Mouse (Mus musculus): ENCODE measurements around the gene Zbtb16. TPM values are rescaled to one million over a fixed set of nuclear protein-coding genes. Genes with fewer than 3 reads are reported as not detected.

Zbtb16 gene
- polyA plus RNA-seq, 1 experiment from 2014 or later: 2.0 TPM

GRCm38 (mm10) chr9:48757650-48758580 is 78.1 kb downstream of the Zbtb16 start:
- peak; percentile 28 for ATAC-seq
- H3K27me3 ChIP-seq (replicated peaks): no peaks in the 10 kb centered on the region
- no peaks in the 10 kb centered on the region for H3K9me3 ChIP-seq
- peaks cover 25% of the 10 kb centered on the region for H3K4me1 ChIP-seq (replicated peaks)
- H3K4me3 ChIP-seq (replicated peaks): no peak overlapping the region
- H3K9ac ChIP-seq: no peak overlapping the region
- WGBS: 24% methylated on average over 13 of the region's 13 CpGs
- H3K4me2 ChIP-seq (replicated peaks): no peak overlapping the region
- no peak overlapping the region for H3K27ac ChIP-seq
- H3K36me3 ChIP-seq: no peaks in the 10 kb centered on the region

DNA sequence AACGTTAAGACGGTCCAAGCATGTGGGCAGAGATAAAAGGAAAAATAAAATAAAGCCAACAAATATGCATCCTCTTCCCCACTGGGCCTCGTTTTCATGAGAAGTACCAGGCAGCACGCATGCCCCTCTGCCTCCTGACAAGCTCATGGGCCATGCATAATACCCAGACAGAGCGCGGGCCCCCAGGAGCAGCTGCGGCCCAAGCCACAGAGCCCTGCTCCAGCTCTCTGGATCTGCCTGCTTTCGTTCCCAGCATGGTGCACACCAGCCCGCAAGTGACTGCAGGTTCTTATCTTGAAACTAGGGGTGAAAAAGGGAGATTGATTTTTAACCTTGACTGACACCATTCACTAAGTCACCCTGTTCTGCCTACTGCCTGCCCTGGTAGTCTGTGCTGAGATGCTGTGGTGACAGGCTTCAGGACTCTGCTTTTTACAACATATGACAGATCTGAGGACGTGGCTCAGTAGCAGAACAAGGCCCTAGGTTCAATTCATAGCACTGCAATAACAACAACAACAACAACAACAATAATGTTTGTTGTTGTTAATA is 79.7 kb downstream of the Zbtb16 start:
- Histone ChIP-seq H3K27me3 (replicated peaks) (no peaks in the 10 kb centered on the region), H3K9ac (no peak overlapping the region), H3K4me1 (replicated peaks) (peaks cover 25% of the 10 kb centered on the region), H3K4me3 (replicated peaks) (no peak overlapping the region), H3K36me3 (no peaks in the 10 kb centered on the region), H3K9me3 (no peaks in the 10 kb centered on the region), H3K4me2 (replicated peaks) (no peak overlapping the region), H3K27ac (no peak overlapping the region)
- 51% methylated on average over 10 of the region's 10 CpGs for WGBS
- 0 out of 2 replicates have a peak, but pooled peaks have one; percentile 29 for ATAC-seq

- Histone ChIP-seq H3K4me1 (replicated peaks) (peaks cover 20% of the 10 kb centered on the region), H3K4me2 (replicated peaks) (no peak overlapping the region), H3K9ac (no peak overlapping the region), H3K27ac (no peak overlapping the region), H3K36me3 (no peaks in the 10 kb centered on the region), H3K4me3 (replicated peaks) (no peak overlapping the region), H3K9me3 (no peaks in the 10 kb centered on the region), H3K27me3 (replicated peaks) (no peaks in the 10 kb centered on the region)
- ATAC-seq: no peak
- 48% methylated on average over 9 of the region's 9 CpGs for WGBS
Observed at GRCm38 (mm10) chr9:48755438-48756070, 80.5 kb downstream of the Zbtb16 start.

GRCm38 (mm10) chr9:48754418-48754817 is 81.6 kb downstream of the Zbtb16 start:
- no peak for ATAC-seq
- H3K27me3 ChIP-seq (replicated peaks): no peaks in the 10 kb centered on the region
- WGBS: 93% methylated on average over 6 of the region's 6 CpGs
- no peaks in the 10 kb centered on the region for H3K9me3 ChIP-seq
- H3K9ac ChIP-seq: no peak overlapping the region
- peaks cover 13% of the 10 kb centered on the region for H3K4me1 ChIP-seq (replicated peaks)
- no peak overlapping the region for H3K4me3 ChIP-seq (replicated peaks)
- H3K36me3 ChIP-seq: no peaks in the 10 kb centered on the region
- H3K27ac ChIP-seq: no peak overlapping the region
- no peak overlapping the region for H3K4me2 ChIP-seq (replicated peaks)

- no peak for ATAC-seq
- WGBS: 88% methylated on average over 6 of the region's 6 CpGs
- Histone ChIP-seq H3K27ac (no peak overlapping the region), H3K4me2 (replicated peaks) (no peak overlapping the region), H3K9ac (no peak overlapping the region), H3K9me3 (no peaks in the 10 kb centered on the region), H3K4me1 (replicated peaks) (peaks cover 13% of the 10 kb centered on the region), H3K36me3 (no peaks in the 10 kb centered on the region), H3K27me3 (replicated peaks) (no peaks in the 10 kb centered on the region), H3K4me3 (replicated peaks) (no peak overlapping the region)
Observed at GRCm38 (mm10) chr9:48753881-48754280, 82.1 kb downstream of the Zbtb16 start.

GRCm38 (mm10) chr9:48751900-48752299 is 84.1 kb downstream of the Zbtb16 start:
- ATAC-seq: no peak
- H3K4me2 ChIP-seq (replicated peaks): no peak overlapping the region
- no peak overlapping the region for H3K9ac ChIP-seq
- WGBS: 79% methylated on average over 3 of the region's 3 CpGs
- no peaks in the 10 kb centered on the region for H3K36me3 ChIP-seq
- 0 out of 2 replicates have a peak, but pooled peaks cover 4% of the 10 kb centered on the region for H3K4me1 ChIP-seq (replicated peaks)
- H3K9me3 ChIP-seq: no peaks in the 10 kb centered on the region
- no peak overlapping the region for H3K27ac ChIP-seq
- no peak overlapping the region for H3K4me3 ChIP-seq (replicated peaks)
- no peaks in the 10 kb centered on the region for H3K27me3 ChIP-seq (replicated peaks)

DNA sequence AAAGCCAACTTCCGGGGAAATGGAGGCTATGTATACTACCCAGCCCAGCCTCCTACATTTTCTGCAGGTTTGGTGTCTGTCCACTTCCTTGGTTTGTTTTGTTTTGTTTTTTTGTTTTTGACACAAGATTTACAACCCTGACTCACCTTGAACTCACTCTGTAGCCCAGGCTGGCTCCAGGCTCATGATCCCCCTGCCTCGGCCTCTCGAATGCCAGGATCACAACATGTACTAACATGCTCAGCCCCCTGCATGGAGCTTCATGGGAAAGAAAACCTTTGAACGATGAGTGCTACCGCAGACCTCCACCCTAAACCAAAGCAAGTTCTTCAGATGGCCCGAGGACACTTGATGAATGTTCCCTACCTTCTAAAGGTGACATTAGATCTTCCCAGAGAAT is 86.4 kb downstream of the Zbtb16 start:
- H3K36me3 ChIP-seq: no peaks in the 10 kb centered on the region
- H3K4me3 ChIP-seq (replicated peaks): no peak overlapping the region
- H3K4me2 ChIP-seq (replicated peaks): no peak overlapping the region
- no peak overlapping the region for H3K9ac ChIP-seq
- H3K27ac ChIP-seq: no peak overlapping the region
- H3K9me3 ChIP-seq: no peaks in the 10 kb centered on the region
- no peak for ATAC-seq
- 87% methylated on average over 6 of the region's 6 CpGs for WGBS
- H3K4me1 ChIP-seq (replicated peaks): peaks cover 7% of the 10 kb centered on the region; the same call in 1 of the 2 replicates
- no peaks in the 10 kb centered on the region for H3K27me3 ChIP-seq (replicated peaks)

- no peak overlapping the region for H3K27ac ChIP-seq
Observed at GRCm38 (mm10) chr9:48749168-48749567, 86.9 kb downstream of the Zbtb16 start.

GRCm38 (mm10) chr9:48748761-48749160 is 87.3 kb downstream of the Zbtb16 start:
- ATAC-seq: no peak
- Histone ChIP-seq H3K4me3 (replicated peaks) (no peak overlapping the region), H3K27me3 (replicated peaks) (no peaks in the 10 kb centered on the region), H3K9ac (no peak overlapping the region), H3K4me1 (replicated peaks) (peaks cover 7% of the 10 kb centered on the region; the same call in 1 of the 2 replicates), H3K27ac (no peak overlapping the region), H3K4me2 (replicated peaks) (no peak overlapping the region), H3K36me3 (no peaks in the 10 kb centered on the region), H3K9me3 (no peaks in the 10 kb centered on the region)
- 97% methylated on average over 4 of the region's 4 CpGs for WGBS

More at GRCm38 (mm10) chr9:48749168-48749567, 86.9 kb downstream of the Zbtb16 start:
- no peak overlapping the region for H3K4me3 ChIP-seq (replicated peaks)
- peaks cover 7% of the 10 kb centered on the region; the same call in 1 of the 2 replicates for H3K4me1 ChIP-seq (replicated peaks)
- no peaks in the 10 kb centered on the region for H3K27me3 ChIP-seq (replicated peaks)
- no peak for ATAC-seq
- H3K4me2 ChIP-seq (replicated peaks): no peak overlapping the region
- no peak overlapping the region for H3K9ac ChIP-seq
- H3K36me3 ChIP-seq: no peaks in the 10 kb centered on the region
- no peaks in the 10 kb centered on the region for H3K9me3 ChIP-seq
- WGBS: 64% methylated on average over 4 of the region's 4 CpGs

- Histone ChIP-seq H3K4me2 (replicated peaks) (no peak overlapping the region), H3K36me3 (no peaks in the 10 kb centered on the region), H3K4me3 (replicated peaks) (no peak overlapping the region), H3K27me3 (replicated peaks) (no peaks in the 10 kb centered on the region), H3K9ac (no peak overlapping the region), H3K27ac (no peak overlapping the region), H3K4me1 (replicated peaks) (peaks cover 7% of the 10 kb centered on the region; the same call in 1 of the 2 replicates), H3K9me3 (no peaks in the 10 kb centered on the region)
- ATAC-seq: no peak
- 73% methylated on average over 4 of the region's 4 CpGs for WGBS
Observed at GRCm38 (mm10) chr9:48748216-48748615, 87.8 kb downstream of the Zbtb16 start.

GRCm38 (mm10) chr9:48746506-48746905 is 89.5 kb downstream of the Zbtb16 start:
- no peak overlapping the region for H3K9ac ChIP-seq
- no peak overlapping the region for H3K4me2 ChIP-seq (replicated peaks)
- peaks cover 7% of the 10 kb centered on the region; the same call in 1 of the 2 replicates for H3K4me1 ChIP-seq (replicated peaks)
- no peaks in the 10 kb centered on the region for H3K27me3 ChIP-seq (replicated peaks)
- H3K4me3 ChIP-seq (replicated peaks): no peak overlapping the region
- H3K36me3 ChIP-seq: no peaks in the 10 kb centered on the region
- H3K27ac ChIP-seq: no peak overlapping the region
- WGBS: 86% methylated on average over 10 of the region's 10 CpGs
- H3K9me3 ChIP-seq: no peaks in the 10 kb centered on the region
- no peak for ATAC-seq

DNA sequence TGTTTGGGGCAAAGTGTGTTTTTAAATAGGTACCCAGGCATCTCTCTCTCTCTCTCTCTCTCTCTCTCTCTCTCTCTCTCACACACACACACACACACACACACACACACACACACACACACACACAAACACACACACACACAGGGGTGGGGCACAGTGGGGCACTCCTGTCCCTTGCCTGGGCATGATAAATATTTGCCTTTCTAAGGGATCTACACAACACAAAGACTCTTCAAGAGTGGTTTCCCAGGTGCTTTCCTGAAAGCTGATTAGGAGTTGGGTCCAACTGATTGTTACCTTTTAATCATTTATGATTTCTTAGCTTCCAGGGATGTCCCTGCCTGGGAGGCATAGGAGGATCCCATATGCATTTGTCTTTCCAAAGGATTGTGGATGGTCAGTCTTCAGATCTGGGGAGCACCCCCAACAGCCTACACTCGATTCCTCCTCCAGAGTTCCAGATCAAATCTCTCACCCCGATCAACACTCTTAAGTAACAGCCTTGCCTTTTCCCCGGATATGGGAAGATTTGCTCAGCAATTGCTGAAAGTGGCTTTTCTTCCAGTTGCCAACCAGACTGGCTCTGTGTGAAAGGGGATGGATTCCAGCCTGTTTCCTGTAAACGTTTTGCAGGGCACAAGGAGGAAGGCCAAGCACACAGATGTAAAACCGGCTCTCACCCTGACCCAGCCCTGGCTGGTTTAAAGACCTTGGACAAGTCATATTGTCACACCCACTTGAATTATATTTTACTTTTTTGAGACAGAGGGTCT is 90.5 kb downstream of the Zbtb16 start:
- ATAC-seq: no peak
- no peak overlapping the region for H3K4me3 ChIP-seq (replicated peaks)
- no peaks in the 10 kb centered on the region for H3K9me3 ChIP-seq
- no peaks in the 10 kb centered on the region for H3K27me3 ChIP-seq (replicated peaks)
- no peak overlapping the region for H3K4me2 ChIP-seq (replicated peaks)
- no peak overlapping the region for H3K9ac ChIP-seq
- H3K27ac ChIP-seq: no peak overlapping the region
- 53% methylated on average over 5 of the region's 5 CpGs for WGBS
- H3K4me1 ChIP-seq (replicated peaks): peaks cover 12% of the 10 kb centered on the region
- no peaks in the 10 kb centered on the region for H3K36me3 ChIP-seq

Data from intestine, embryonic 15.5 days (tissue).